Mouse (Mus musculus): ENCODE measurements around the gene Sned1.

DNA sequence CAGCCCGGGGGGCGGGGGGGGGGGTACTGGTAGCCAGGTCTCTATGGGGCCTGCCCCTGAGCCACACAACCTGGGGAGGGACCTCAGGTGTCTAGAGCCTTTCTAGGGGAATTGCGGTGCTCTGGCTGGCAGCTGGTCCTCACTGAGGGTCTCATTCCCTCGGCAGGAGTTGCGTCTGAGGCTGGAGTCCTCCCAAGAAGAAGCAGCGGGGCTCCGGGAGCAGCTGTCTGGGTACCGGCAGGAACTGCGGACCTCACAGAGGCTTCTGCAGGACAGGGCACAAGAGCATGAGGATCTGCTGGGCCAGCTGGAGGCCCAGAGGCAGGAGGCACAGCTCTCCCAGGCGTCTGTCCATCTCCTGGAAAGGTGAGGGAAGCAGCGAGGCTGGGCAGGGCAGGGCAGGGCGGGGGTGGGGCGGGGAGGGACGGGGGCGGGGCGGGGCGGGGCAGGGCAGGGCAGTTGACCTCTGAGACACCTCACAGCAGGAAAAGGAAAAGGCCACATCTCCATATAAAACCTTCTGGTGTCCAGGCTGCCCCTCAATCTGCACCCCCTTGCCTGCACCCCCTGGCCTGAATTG is 44.8 kb upstream of the Sned1 start:
- TF ChIP-seq CTCF (IDR thresholded peaks at IDR 0.05; ENCODE audit: low read depth, low read length), result no peak
- no peak for TF ChIP-seq TAL1 (conservative IDR thresholded peaks at IDR 0.05; ENCODE audit: low read depth, low read length)
- no peak for TF ChIP-seq GATA1 (IDR thresholded peaks at IDR 0.05; ENCODE audit: borderline replicate concordance, low read length)
- no peak for TF ChIP-seq POLR2AphosphoS5 (IDR thresholded peaks at IDR 0.05; ENCODE audit: insufficient replicate concordance, low read depth, low read length)
- no peak for TF ChIP-seq GATA2 (IDR thresholded peaks at IDR 0.05; ENCODE audit: borderline replicate concordance, low read depth, low read length)
